Mouse (Mus musculus) CH12.LX (cell line): ENCODE measurements around the gene 9330182L06Rik. TPM values are rescaled to one million over a fixed set of nuclear protein-coding genes. Genes with fewer than 3 reads are reported as not detected.

Experiments
- DNase-seq: peaks from one replicate; pipeline ENCODE4 v3.0.0-alpha.2; 2013; ENCODE audit errors: extremely low read depth
- H3K27ac ChIP-seq: 2 replicates; pipeline ENCODE4 v1.5.1; 2012; ENCODE audit warnings: low read depth, mild to moderate bottlenecking, control low read depth, moderate library complexity; ENCODE audit not compliant: insufficient read depth
- H3K27me3 ChIP-seq: replicated peaks from 2 replicates; pipeline ENCODE3; 2012; ENCODE audit warnings: inconsistent platforms
- H3K36me3 ChIP-seq, 2 experiments: replicated peaks in 1 of 2; 2 replicates each; pipeline versions ENCODE3 to v1.6.1; 2012; ENCODE audit warnings: inconsistent platforms in 1 of 2, low read length in 1 of 2, mild to moderate bottlenecking in 1 of 2, mixed read lengths in 1 of 2, moderate library complexity in 1 of 2; ENCODE audit not compliant: control insufficient read depth in 1 of 2, insufficient read depth in 1 of 2
- H3K4me1 ChIP-seq, 2 experiments: 2 replicates each; pipeline ENCODE4 v1.6.1; 2012; ENCODE audit warnings: inconsistent platforms in 1 of 2, moderate library complexity in 1 of 2; ENCODE audit not compliant: insufficient read depth in 2 of 2, control insufficient read depth in 1 of 2
- H3K4me2 ChIP-seq: 2 replicates; pipeline ENCODE4 v1.6.1; 2012; ENCODE audit warnings: low read depth, mild to moderate bottlenecking, control low read depth; ENCODE audit not compliant: poor library complexity, insufficient read depth, severe bottlenecking
- H3K4me3 ChIP-seq, 3 experiments: fragments of 150-350 bp in 1 of 3; sonication (generic) in 1 of 3; replicated peaks in 1 of 3; 2 replicates each; pipeline versions ENCODE3 to v1.5.1; 2011 to 2012; ENCODE audit warnings: low read depth in 2 of 3, low read length in 2 of 3, mild to moderate bottlenecking in 2 of 3, moderate library complexity in 2 of 3, control low read depth in 1 of 3, improper control_type of control experiment in 1 of 3, inconsistent platforms in 1 of 3, mixed read lengths in 1 of 3; ENCODE audit not compliant: poor library complexity in 1 of 3
- H3K79me2 ChIP-seq: replicated peaks from 2 replicates; pipeline ENCODE4 v1.6.1; 2012; ENCODE audit warnings: mild to moderate bottlenecking, moderate library complexity; ENCODE audit not compliant: control insufficient read depth, poor library complexity, insufficient read depth, severe bottlenecking; ENCODE audit errors: extremely low read depth
- H3K9ac ChIP-seq: 2 replicates; pipeline ENCODE4 v1.6.1; 2012; ENCODE audit warnings: low read depth, mild to moderate bottlenecking, control low read depth, moderate library complexity; ENCODE audit not compliant: insufficient read depth
- H3K9me3 ChIP-seq: replicated peaks from 2 replicates; pipeline ENCODE3; 2012; ENCODE audit warnings: low read length, inconsistent platforms, mixed read lengths
- BHLHE40 ChIP-seq: IDR thresholded peaks from 2 replicates; pipeline ENCODE4 v1.6.1; 2011; ENCODE audit warnings: mild to moderate bottlenecking, low read depth, low read length, improper control_type of control experiment
- CHD1 ChIP-seq: IDR thresholded peaks from 2 replicates; pipeline ENCODE4 v1.6.1; 2012; ENCODE audit warnings: low read depth, low read length, improper control_type of control experiment, inconsistent platforms
- CHD2 ChIP-seq: IDR thresholded peaks from 2 replicates; pipeline ENCODE4 v1.6.1; 2011; ENCODE audit warnings: low read length, improper control_type of control experiment
- CTCF ChIP-seq, 2 experiments: IDR thresholded peaks in 1 of 2; conservative IDR thresholded peaks in 1 of 2; 2 replicates each; pipeline ENCODE4 v1.5.1; 2011 to 2012; ENCODE audit warnings: low read depth in 2 of 2, low read length in 2 of 2, improper control_type of control experiment in 1 of 2, inconsistent platforms in 1 of 2, mild to moderate bottlenecking in 1 of 2, moderate library complexity in 1 of 2
- E2F4 ChIP-seq: IDR thresholded peaks from 2 replicates; pipeline ENCODE4 v1.6.1; 2011; ENCODE audit warnings: low read depth, low read length, improper control_type of control experiment; ENCODE audit not compliant: insufficient replicate concordance
- ELF1 ChIP-seq: IDR thresholded peaks from 2 replicates; pipeline ENCODE4 v1.6.1; 2014; ENCODE audit warnings: low read depth, mild to moderate bottlenecking, inconsistent platforms, low read length, improper control_type of control experiment
- EP300 ChIP-seq: IDR thresholded peaks from 2 replicates; pipeline ENCODE4 v1.6.1; 2011; ENCODE audit warnings: low read length, improper control_type of control experiment
- ETS1 ChIP-seq: conservative IDR thresholded peaks from 2 replicates; pipeline ENCODE4 v1.6.1; 2012; ENCODE audit warnings: low read depth, mild to moderate bottlenecking, inconsistent platforms, low read length, improper control_type of control experiment, moderate library complexity
- JUND ChIP-seq: conservative IDR thresholded peaks from 2 replicates; pipeline ENCODE4 v1.6.1; 2011; ENCODE audit warnings: low read depth, low read length, improper control_type of control experiment
- KAT2A ChIP-seq: IDR thresholded peaks from 2 replicates; pipeline ENCODE4 v1.6.1; 2012; ENCODE audit warnings: low read length, improper control_type of control experiment, inconsistent platforms; ENCODE audit not compliant: insufficient replicate concordance
- MAFK ChIP-seq: IDR thresholded peaks from 2 replicates; pipeline ENCODE4 v1.6.1; 2011; ENCODE audit warnings: low read length, improper control_type of control experiment; ENCODE audit not compliant: insufficient replicate concordance
- MAX ChIP-seq: IDR thresholded peaks from 2 replicates; pipeline ENCODE4 v1.6.1; 2011; ENCODE audit warnings: low read length, improper control_type of control experiment
- MAZ ChIP-seq: IDR thresholded peaks from 2 replicates; pipeline ENCODE4 v1.6.1; 2012; ENCODE audit warnings: low read depth, mild to moderate bottlenecking, inconsistent platforms, low read length, improper control_type of control experiment, moderate library complexity
- MEF2A ChIP-seq: IDR thresholded peaks from 2 replicates; pipeline ENCODE4 v1.6.1; 2014; ENCODE audit warnings: low read depth, mild to moderate bottlenecking, inconsistent platforms, low read length, improper control_type of control experiment, borderline replicate concordance
- MXI1 ChIP-seq: IDR thresholded peaks from 2 replicates; pipeline ENCODE4 v1.6.1; 2011; ENCODE audit warnings: mild to moderate bottlenecking, low read depth, low read length, improper control_type of control experiment
- NRF1 ChIP-seq: IDR thresholded peaks from 2 replicates; pipeline ENCODE4 v1.6.1; 2014; ENCODE audit warnings: low read depth, mild to moderate bottlenecking, inconsistent platforms, low read length, improper control_type of control experiment, moderate library complexity
- PAX5 ChIP-seq: IDR thresholded peaks from 2 replicates; pipeline ENCODE4 v1.6.1; 2012; ENCODE audit warnings: low read length, inconsistent platforms, mixed read lengths
- POLR2AphosphoS2 ChIP-seq: IDR thresholded peaks from 2 replicates; pipeline ENCODE4 v1.6.1; 2011; ENCODE audit warnings: low read depth, low read length, improper control_type of control experiment
- RAD21 ChIP-seq: IDR thresholded peaks from 2 replicates; pipeline ENCODE4 v1.6.1; 2011; ENCODE audit warnings: low read depth, mild to moderate bottlenecking, low read length, improper control_type of control experiment, moderate library complexity
- SMC3 ChIP-seq: IDR thresholded peaks from 2 replicates; pipeline ENCODE4 v1.6.1; 2011; ENCODE audit warnings: low read depth, low read length, improper control_type of control experiment
- TBP ChIP-seq: conservative IDR thresholded peaks from 2 replicates; pipeline ENCODE4 v1.6.1; 2011; ENCODE audit warnings: low read depth, low read length, improper control_type of control experiment
- TCF12 ChIP-seq: IDR thresholded peaks from 2 replicates; pipeline ENCODE4 v1.6.1; 2014; ENCODE audit warnings: low read depth, mild to moderate bottlenecking, inconsistent platforms, low read length, improper control_type of control experiment
- UBTF ChIP-seq: IDR thresholded peaks from 2 replicates; pipeline ENCODE4 v1.6.1; 2012; ENCODE audit warnings: low read depth, mild to moderate bottlenecking, inconsistent platforms, low read length, improper control_type of control experiment, moderate library complexity
- USF1 ChIP-seq: IDR thresholded peaks from 2 replicates; pipeline ENCODE4 v1.6.1; 2014; ENCODE audit warnings: low read depth, mild to moderate bottlenecking, inconsistent platforms, low read length, improper control_type of control experiment
- USF2 ChIP-seq: conservative IDR thresholded peaks from 2 replicates; pipeline ENCODE4 v1.6.1; 2011; ENCODE audit warnings: low read depth, low read length, improper control_type of control experiment
- ZC3H11A ChIP-seq: IDR thresholded peaks from 2 replicates; pipeline ENCODE4 v1.6.1; 2012; ENCODE audit warnings: low read depth, mild to moderate bottlenecking, inconsistent platforms, low read length, improper control_type of control experiment
- ZMIZ1 ChIP-seq: IDR thresholded peaks from 2 replicates; pipeline ENCODE4 v1.6.1; 2012; ENCODE audit warnings: low read depth, mild to moderate bottlenecking, inconsistent platforms, low read length, improper control_type of control experiment
- ZNF384 ChIP-seq: IDR thresholded peaks from 2 replicates; pipeline ENCODE4 v1.6.1; 2012; ENCODE audit warnings: low read depth, low read length, improper control_type of control experiment, inconsistent platforms
- dilution Hi-C: fragments of 300-500 bp; cut with MboI; formaldehyde crosslinking; loops from 2 replicates; pipeline ENCODE4 v1.14.3; 2020; ENCODE audit warnings: low sequenced_read_pairs; ENCODE audit not compliant: extremely low pct_unique_long_range_greater_than_20kb, extremely low pct_ligation_motif_present
- in situ Hi-C: fragments of 300-500 bp; cut with MboI; formaldehyde crosslinking; loops from 3 replicates; pipeline ENCODE4 v1.14.3; 2019; ENCODE audit warnings: low sequenced_read_pairs, low pct_ligation_motif_present, low pct_unique_long_range_greater_than_20kb, mixed read lengths
- polyA plus RNA-seq: library from polyadenylated mRNA; unstranded; fragments of >175 nt; gene quantifications from 2 replicates; pipeline ENCODE4 v1.2.1, GENCODE M21; 2012; ENCODE audit warnings: low read depth; ENCODE audit not compliant: insufficient read length
- total RNA-seq, 2 experiments: library from RNA; depleted of rRNA; stranded (reverse); fragments of 300-350 nt in 1 of 2; fragments of >200 nt in 1 of 2; gene quantifications; 2 replicates each; pipeline ENCODE4 v1.2.3; 2012 to 2014

Gene 9330182L06Rik
- total and polyA plus RNA-seq, 3 experiments, result not detected

DNA sequence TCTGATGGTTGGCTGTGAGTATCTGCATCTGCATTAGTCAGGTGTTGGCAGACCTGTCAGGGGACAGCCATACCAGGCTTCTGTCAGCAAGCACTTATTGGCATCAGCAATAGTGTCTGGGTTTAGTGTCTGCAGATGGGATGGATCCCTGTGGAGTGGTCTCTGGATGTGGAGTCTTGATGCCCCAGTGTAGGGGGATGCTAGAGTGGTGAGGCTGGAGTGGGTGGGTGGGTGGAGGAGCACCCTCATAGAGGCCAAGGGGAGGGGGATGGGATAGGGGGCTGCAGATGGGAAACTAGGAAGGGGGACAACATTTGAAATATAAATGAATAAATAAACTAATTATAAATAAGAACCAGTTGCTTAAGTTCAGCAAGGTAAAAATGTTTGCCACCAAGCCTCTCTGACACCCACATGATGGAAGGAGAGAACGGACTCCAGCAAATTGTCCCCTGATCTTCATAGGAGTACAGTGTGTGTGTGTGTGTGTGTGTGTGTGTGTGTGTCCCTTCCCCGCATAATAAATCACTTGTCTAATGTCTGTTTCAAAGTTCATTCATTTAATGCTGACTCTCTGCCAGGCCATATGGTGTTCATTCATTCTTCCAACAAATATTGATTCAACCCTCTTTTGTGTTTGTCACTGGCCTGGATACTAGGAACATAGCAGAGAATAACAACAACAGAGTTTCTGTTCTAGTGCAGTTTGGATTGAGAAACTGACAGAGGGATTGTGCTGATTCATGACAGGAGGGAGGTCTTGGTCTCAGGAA is 30.0 kb downstream of the 9330182L06Rik start:
- H3K9me3 ChIP-seq, result no peaks in the 10 kb centered on the region
- H3K27me3 ChIP-seq, result no peaks in the 10 kb centered on the region
- TF ChIP-seq KAT2A (no peak), MAFK (no peak), TCF12 (no peak), POLR2AphosphoS2 (no peak), SMC3 (no peak), CHD2 (no peak), EP300 (no peak), CTCF (conservative IDR thresholded peaks at IDR 0.05 in 1 of 2, IDR thresholded peaks at IDR 0.05 in 1 of 2; ENCODE audit: low read depth in 2 of 2, low read length in 2 of 2) (no peak), ETS1 (no peak), UBTF (no peak), USF2 (no peak), PAX5 (no peak), MXI1 (no peak), USF1 (no peak), E2F4 (no peak), JUND (no peak), ZC3H11A (no peak)
- no peaks in the 10 kb centered on the region for H3K36me3 ChIP-seq
- no peak for DNase-seq
- dilution Hi-C loops (no loop called here), in situ Hi-C loops (no loop called here)
- no peak overlapping the region for H3K4me3 ChIP-seq
- H3K4me1 ChIP-seq, result no peaks in the 10 kb centered on the region
- H3K9ac ChIP-seq, result no peak overlapping the region
- no peak overlapping the region for H3K4me2 ChIP-seq
- H3K27ac ChIP-seq, result no peak overlapping the region
- no peaks in the 10 kb centered on the region for H3K79me2 ChIP-seq

DNA sequence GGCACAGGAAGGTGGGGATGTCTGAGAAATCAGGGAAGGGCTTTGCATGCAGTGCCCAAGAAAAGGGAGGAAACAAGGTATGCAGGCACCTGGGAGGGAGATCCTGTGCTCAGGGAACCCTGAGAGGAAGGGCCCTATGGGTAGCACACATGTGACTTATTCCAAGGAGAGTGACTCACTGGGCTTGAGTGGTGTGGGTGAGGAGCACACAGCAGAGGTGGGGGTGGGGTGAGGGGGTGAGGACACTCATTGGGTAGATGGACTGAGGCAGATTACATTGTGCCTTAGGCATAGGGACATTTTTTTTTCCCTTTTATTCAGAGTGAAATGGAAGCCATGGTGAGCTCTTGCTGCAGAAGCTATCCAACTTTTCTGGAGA is 30.6 kb downstream of the 9330182L06Rik start:
- H3K4me1 ChIP-seq, result no peaks in the 10 kb centered on the region
- dilution Hi-C loops, result no loop called here
- H3K4me3 ChIP-seq, result no peak overlapping the region
- no peaks in the 10 kb centered on the region for H3K27me3 ChIP-seq
- no peaks in the 10 kb centered on the region for H3K79me2 ChIP-seq
- no peaks in the 10 kb centered on the region for H3K9me3 ChIP-seq
- H3K4me2 ChIP-seq, result no peak overlapping the region
- no peak overlapping the region for H3K9ac ChIP-seq
- H3K27ac ChIP-seq, result no peak overlapping the region
- no peak for TF ChIP-seq RAD21
- TF ChIP-seq BHLHE40, result no peak
- no peak for TF ChIP-seq ZC3H11A
- no peak for TF ChIP-seq ZNF384
- TF ChIP-seq MAZ, result no peak
- TF ChIP-seq CHD1, result no peak
- TF ChIP-seq TBP, result no peak
- no peak for TF ChIP-seq MXI1
- TF ChIP-seq MAX, result no peak
- no peak for TF ChIP-seq NRF1
- TF ChIP-seq EP300, result no peak
- TF ChIP-seq KAT2A, result no peak
- no peak for TF ChIP-seq ZMIZ1
- TF ChIP-seq ELF1, result no peak
- no peak for TF ChIP-seq POLR2AphosphoS2
- TF ChIP-seq ETS1, result no peak
- no peak for TF ChIP-seq MEF2A
- no peaks in the 10 kb centered on the region for H3K36me3 ChIP-seq
- DNase-seq, result no peak
- in situ Hi-C loops, result no loop called here
